Mouse (Mus musculus) myocyte (in vitro differentiated cells): ENCODE data around the gene Pabpn1. TPM values are rescaled to one million over a fixed set of nuclear protein-coding genes. Genes with fewer than 3 reads are reported as not detected.

Experiments
- H3K27me3 ChIP-seq: one replicate; pipeline ENCODE4 v1.6.1; 2011; ENCODE audit not compliant: control insufficient read depth, insufficient read depth, insufficient read length
- H3K36me3 ChIP-seq: one replicate; pipeline ENCODE4 v1.6.1; 2011; ENCODE audit not compliant: control insufficient read depth, insufficient read depth
- H3K4me2 ChIP-seq: one replicate; pipeline ENCODE4 v1.6.1; 2011; ENCODE audit warnings: low read depth, control low read depth
- H3K4me3 ChIP-seq: one replicate; pipeline ENCODE4 v1.5.1; 2011; ENCODE audit warnings: mild to moderate bottlenecking, control low read depth, moderate library complexity
- H3K79me2 ChIP-seq: one replicate; pipeline ENCODE4 v1.6.1; 2011; ENCODE audit not compliant: control insufficient read depth, insufficient read depth
- H3ac ChIP-seq: one replicate; pipeline ENCODE4 v1.6.1; 2011; ENCODE audit not compliant: control insufficient read depth, insufficient read length
- CEBPB ChIP-seq: IDR thresholded peaks from 2 replicates; pipeline ENCODE4 v1.6.1; 2011; ENCODE audit warnings: mild to moderate bottlenecking, moderate library complexity; ENCODE audit not compliant: poor library complexity, insufficient read depth, severe bottlenecking
- E2F4 ChIP-seq: IDR thresholded peaks from one replicate; pipeline ENCODE4 v1.6.1; 2011; ENCODE audit warnings: mild to moderate bottlenecking, control low read depth, moderate library complexity; ENCODE audit not compliant: insufficient read depth
- MAX ChIP-seq: IDR thresholded peaks from one replicate; pipeline ENCODE4 v1.6.1; 2011; ENCODE audit warnings: low read depth, mild to moderate bottlenecking, control low read depth
- MYOD1 ChIP-seq, 3 experiments: IDR thresholded peaks; one replicate each; pipeline ENCODE4 v1.6.1; 2011; ENCODE audit warnings: control low read depth in 2 of 3, low read depth in 2 of 3, mild to moderate bottlenecking in 2 of 3, moderate library complexity in 1 of 3; ENCODE audit not compliant: insufficient read length in 2 of 3, control insufficient read depth in 1 of 3
- MYOG ChIP-seq, 3 experiments: IDR thresholded peaks; one replicate each; pipeline ENCODE4 v1.6.1; 2011; ENCODE audit warnings: control low read depth in 2 of 3, low read depth in 2 of 3, mild to moderate bottlenecking in 2 of 3; ENCODE audit not compliant: insufficient read length in 2 of 3, control insufficient read depth in 1 of 3, insufficient read depth in 1 of 3
- POLR2A ChIP-seq: IDR thresholded peaks from one replicate; pipeline ENCODE4 v1.6.1; 2011; ENCODE audit warnings: low read depth, mild to moderate bottlenecking, control low read depth, moderate library complexity; ENCODE audit not compliant: insufficient read length
- POLR2AphosphoS2 ChIP-seq: IDR thresholded peaks from one replicate; pipeline ENCODE4 v1.6.1; 2011; ENCODE audit warnings: low read depth, control low read depth; ENCODE audit not compliant: insufficient read length
- REST ChIP-seq: IDR thresholded peaks from one replicate; pipeline ENCODE4 v1.6.1; 2011; ENCODE audit warnings: mild to moderate bottlenecking, control low read depth, moderate library complexity; ENCODE audit not compliant: insufficient read depth, insufficient read length
- SRF ChIP-seq: IDR thresholded peaks from one replicate; pipeline ENCODE4 v1.6.1; 2011; ENCODE audit warnings: low read depth; ENCODE audit not compliant: control insufficient read depth, insufficient read length
- TCF12 ChIP-seq: IDR thresholded peaks from one replicate; pipeline ENCODE4 v1.6.1; 2011; ENCODE audit warnings: mild to moderate bottlenecking, control low read depth; ENCODE audit not compliant: poor library complexity, insufficient read depth, severe bottlenecking
- TCF3 ChIP-seq: IDR thresholded peaks from one replicate; pipeline ENCODE4 v1.6.1; 2011; ENCODE audit warnings: low read depth, control low read depth; ENCODE audit not compliant: insufficient read length
- USF1 ChIP-seq: IDR thresholded peaks from one replicate; pipeline ENCODE4 v1.6.1; 2011; ENCODE audit warnings: low read depth, mild to moderate bottlenecking, control low read depth, moderate library complexity
- polyA plus RNA-seq: library from polyadenylated mRNA; unstranded; fragments of >200 nt; fragmentation: generic; extraction: Trizol; gene quantifications from one replicate; pipeline ENCODE4 v1.2.1, GENCODE M21; 2012; ENCODE audit warnings: missing spikeins

Pabpn1 gene
- polyA plus RNA-seq, 1 experiment = 70.6 TPM

GRCm38 (mm10) chr14:54885309-54885708, 7.0 kb upstream of the Pabpn1 start:
- peaks cover 25% of the 10 kb centered on the region for H3K79me2 ChIP-seq
- no peak overlapping the region for H3K4me3 ChIP-seq
- TF ChIP-seq MAX (no peak), TCF3 (no peak), CEBPB (no peak), MYOG (IDR thresholded peaks at IDR 0.05; ENCODE audit: control insufficient read depth in 1 of 3, insufficient read depth in 1 of 3, insufficient read length in 2 of 3, low read depth in 2 of 3) (no peak), TCF12 (no peak), SRF (no peak), POLR2AphosphoS2 (no peak), POLR2A (no peak), REST (no peak), MYOD1 (IDR thresholded peaks at IDR 0.05; ENCODE audit: control insufficient read depth in 1 of 3, insufficient read length in 2 of 3, low read depth in 2 of 3) (no peak)
- H3K27me3 ChIP-seq = no peaks in the 10 kb centered on the region
- H3ac ChIP-seq = no peak overlapping the region
- H3K4me2 ChIP-seq = no peak overlapping the region
- H3K36me3 ChIP-seq = no peaks in the 10 kb centered on the region

DNA sequence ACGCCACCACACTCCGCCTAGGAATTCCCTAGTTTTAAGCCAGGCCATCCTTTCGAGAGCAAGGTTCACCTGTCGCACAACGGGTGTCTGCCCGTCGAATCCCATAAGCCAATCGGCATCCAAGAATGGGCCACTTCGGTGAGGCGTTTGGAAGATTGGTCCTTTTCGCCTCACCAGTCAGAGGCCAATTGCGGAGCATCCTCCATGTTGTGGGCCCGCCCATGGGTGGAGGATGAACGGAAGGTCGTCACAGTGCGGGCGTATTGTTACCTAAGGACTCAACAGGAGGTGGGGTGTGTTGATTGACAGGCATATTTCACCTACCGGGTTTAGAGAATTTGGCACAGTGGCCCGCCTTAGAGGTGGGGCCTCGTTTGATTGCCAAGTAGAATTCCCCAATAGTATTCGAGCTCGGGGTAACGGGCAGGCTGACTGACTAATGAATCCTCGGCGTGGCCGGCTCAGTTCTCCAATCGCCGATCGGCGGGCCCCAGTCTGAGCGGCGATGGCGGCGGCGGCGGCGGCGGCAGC, 1.4 kb downstream of the Pabpn1 start:
- TF ChIP-seq POLR2AphosphoS2 (peak; percentile 88), E2F4 (no peak), MYOD1 (IDR thresholded peaks at IDR 0.05; ENCODE audit: control insufficient read depth in 1 of 3, insufficient read length in 2 of 3, low read depth in 2 of 3) (peak in 2 of 3 experiments; percentile 37 to 58), MYOG (IDR thresholded peaks at IDR 0.05; ENCODE audit: control insufficient read depth in 1 of 3, insufficient read depth in 1 of 3, insufficient read length in 2 of 3, low read depth in 2 of 3) (peak in 1 of 3 experiments; percentile 45)
- H3K79me2 ChIP-seq = peaks cover 26% of the 10 kb centered on the region
- peaks cover 17% of the 10 kb centered on the region for H3K36me3 ChIP-seq
- H3K27me3 ChIP-seq = no peaks in the 10 kb centered on the region
- peak overlapping the region; percentile 86 for H3K4me3 ChIP-seq
- peak overlapping the region; percentile 66 for H3K4me2 ChIP-seq
- H3ac ChIP-seq = peak overlapping the region; percentile 87

GRCm38 (mm10) chr14:54894296-54895151, 2.2 kb downstream of the Pabpn1 start:
- TF ChIP-seq TCF3 (no peak), CEBPB (no peak), POLR2A (no peak), MAX (no peak), USF1 (no peak), MYOD1 (IDR thresholded peaks at IDR 0.05; ENCODE audit: control insufficient read depth in 1 of 3, insufficient read length in 2 of 3, low read depth in 2 of 3) (no peak), SRF (no peak), MYOG (IDR thresholded peaks at IDR 0.05; ENCODE audit: control insufficient read depth in 1 of 3, insufficient read depth in 1 of 3, insufficient read length in 2 of 3, low read depth in 2 of 3) (no peak), POLR2AphosphoS2 (no peak), REST (no peak), E2F4 (no peak), TCF12 (no peak)
- H3K36me3 ChIP-seq = peaks cover 22% of the 10 kb centered on the region

GRCm38 (mm10) chr14:54897445-54897844, 5.1 kb downstream of the Pabpn1 start:
- Histone ChIP-seq H3ac (no peak overlapping the region), H3K4me2 (no peak overlapping the region), H3K4me3 (no peak overlapping the region), H3K79me2 (peaks cover 26% of the 10 kb centered on the region), H3K27me3 (no peaks in the 10 kb centered on the region), H3K36me3 (peaks cover 27% of the 10 kb centered on the region)
- TF ChIP-seq E2F4 (no peak), CEBPB (no peak), SRF (no peak)

More at GRCm38 (mm10) chr14:54894296-54895151, 2.2 kb downstream of the Pabpn1 start:
- peaks cover 26% of the 10 kb centered on the region for H3K79me2 ChIP-seq
- H3K27me3 ChIP-seq = no peaks in the 10 kb centered on the region
- H3K4me2 ChIP-seq = peak overlapping the region; percentile 93
- peak overlapping the region; percentile 86 for H3K4me3 ChIP-seq
- peak overlapping the region; percentile 87 for H3ac ChIP-seq

GRCm38 (mm10) chr14:54900383-54900782, 8.1 kb downstream of the Pabpn1 start:
- Histone ChIP-seq H3K36me3 (peaks cover 27% of the 10 kb centered on the region), H3K4me3 (no peak overlapping the region), H3K4me2 (no peak overlapping the region), H3K27me3 (no peaks in the 10 kb centered on the region), H3ac (no peak overlapping the region), H3K79me2 (peaks cover 14% of the 10 kb centered on the region)
- TF ChIP-seq REST (no peak), MAX (no peak), SRF (no peak), TCF3 (no peak), CEBPB (peak; percentile 36; the same call in 1 of the 2 replicates), MYOG (IDR thresholded peaks at IDR 0.05; ENCODE audit: control insufficient read depth in 1 of 3, insufficient read depth in 1 of 3, insufficient read length in 2 of 3, low read depth in 2 of 3) (no peak)
